Mouse (Mus musculus) small intestine, adult 2 months (tissue): ENCODE results near the gene Pxdn. TPM values are rescaled to one million over a fixed set of nuclear protein-coding genes. Genes with fewer than 3 reads are reported as not detected.

Source experiments
- H3K27ac ChIP-seq: fragments of 200-500 bp; 2 replicates; pipeline ENCODE4 v1.5.1; 2012; ENCODE audit warnings: low read depth, low read length, control low read depth, inconsistent platforms; ENCODE audit not compliant: insufficient read depth
- H3K27me3 ChIP-seq: fragments of 200-500 bp; 2 replicates; pipeline ENCODE4 v1.6.1; 2012; ENCODE audit warnings: mild to moderate bottlenecking, moderate library complexity, low read length, inconsistent platforms; ENCODE audit not compliant: control insufficient read depth, insufficient read depth
- H3K36me3 ChIP-seq: fragments of 200-500 bp; 2 replicates; pipeline ENCODE4 v1.6.1; 2012; ENCODE audit warnings: mild to moderate bottlenecking, low read length, control low read depth, inconsistent platforms; ENCODE audit not compliant: control insufficient read depth, insufficient read depth
- H3K4me1 ChIP-seq: fragments of 200-500 bp; 2 replicates; pipeline ENCODE4 v1.6.1; 2012; ENCODE audit warnings: low read length, inconsistent platforms, mixed read lengths; ENCODE audit not compliant: control insufficient read depth, insufficient read depth, insufficient read length
- H3K4me3 ChIP-seq: fragments of 200-500 bp; 2 replicates; pipeline ENCODE4 v1.5.1; 2012; ENCODE audit warnings: low read depth, mild to moderate bottlenecking, control low read depth, inconsistent platforms, low read length, moderate library complexity
- CTCF ChIP-seq: fragments of 200-500 bp; IDR thresholded peaks from 2 replicates; pipeline ENCODE4 v1.5.1; 2012; ENCODE audit warnings: low read depth, mild to moderate bottlenecking, control low read depth, inconsistent platforms, low read length, moderate library complexity, mixed read lengths; ENCODE audit not compliant: insufficient replicate concordance, insufficient read length; ENCODE audit errors: extremely low read depth
- POLR2A ChIP-seq: fragments of 200-500 bp; IDR thresholded peaks from 2 replicates; pipeline ENCODE4 v1.6.1; 2012; ENCODE audit warnings: low read depth, mild to moderate bottlenecking, control low read depth, inconsistent platforms, low read length, moderate library complexity
- WGBS: fragments of 180-500 bp; shearing (Covaris S2); methylation state at CpG from one replicate; pipeline ENCODE4 v1.1.7; 2018; 5-methylcytosine and 5-hydroxymethylcytosine counted together
- polyA plus RNA-seq: library from polyadenylated mRNA; depleted of rRNA; stranded (reverse); fragments of >200 nt; gene quantifications from 2 replicates; pipeline ENCODE4 v1.2.3, GENCODE M21; 2012; rRNA removed

The Pxdn gene
- polyA plus RNA-seq, 1 experiment = 19.0 TPM

- Histone ChIP-seq H3K4me1 (no peaks in the 10 kb centered on the region), H3K27me3 (no peaks in the 10 kb centered on the region), H3K27ac (no peak overlapping the region), H3K4me3 (no peak overlapping the region), H3K36me3 (no peaks in the 10 kb centered on the region)
- TF ChIP-seq POLR2A (no peak), CTCF (peak; percentile 17; the same call in 1 of the 2 replicates)
- WGBS = 14% methylated on average over 4 of the region's 4 CpGs
Measured at GRCm38 (mm10) chr12:30050235-30050634, 112.8 kb downstream of the Pxdn start.

- no peaks in the 10 kb centered on the region for H3K36me3 ChIP-seq
- no peak overlapping the region for H3K27ac ChIP-seq
- H3K27me3 ChIP-seq = no peaks in the 10 kb centered on the region
- TF ChIP-seq CTCF = no peak
- no peak for TF ChIP-seq POLR2A
- no peaks in the 10 kb centered on the region for H3K4me1 ChIP-seq
- 82% methylated on average over 11 of the region's 11 CpGs for WGBS
- no peak overlapping the region for H3K4me3 ChIP-seq
Measured at GRCm38 (mm10) chr12:30054761-30055540, 117.5 kb downstream of the Pxdn start.

- no peak overlapping the region for H3K27ac ChIP-seq
- TF ChIP-seq CTCF (no peak), POLR2A (no peak)
- no peaks in the 10 kb centered on the region for H3K27me3 ChIP-seq
- H3K4me1 ChIP-seq = no peaks in the 10 kb centered on the region
- H3K4me3 ChIP-seq = no peak overlapping the region
- H3K36me3 ChIP-seq = no peaks in the 10 kb centered on the region
- 72% methylated on average over 6 of the region's 6 CpGs for WGBS
Measured at GRCm38 (mm10) chr12:30058044-30058443, 120.6 kb downstream of the Pxdn start.

- Histone ChIP-seq H3K4me1 (no peaks in the 10 kb centered on the region), H3K27me3 (no peaks in the 10 kb centered on the region), H3K4me3 (no peak overlapping the region), H3K27ac (no peak overlapping the region), H3K36me3 (no peaks in the 10 kb centered on the region)
- 50% methylated on average over 1 of the region's 1 CpGs for WGBS
- TF ChIP-seq CTCF (no peak), POLR2A (no peak)
Measured at GRCm38 (mm10) chr12:30061503-30062117, 124.2 kb downstream of the Pxdn start.

- no peak for TF ChIP-seq CTCF
- no peak for TF ChIP-seq POLR2A
- no peak overlapping the region for H3K27ac ChIP-seq
- no peak overlapping the region for H3K4me3 ChIP-seq
- no peaks in the 10 kb centered on the region for H3K36me3 ChIP-seq
- no peaks in the 10 kb centered on the region for H3K4me1 ChIP-seq
- no peaks in the 10 kb centered on the region for H3K27me3 ChIP-seq
- WGBS = 36% methylated on average over 6 of the region's 6 CpGs
Measured at GRCm38 (mm10) chr12:30062118-30062505, 124.7 kb downstream of the Pxdn start.

Other genes with a start within 250 kb of the Pxdn start
- gene Tpo, start 195.0 kb downstream of the Pxdn start, polyA plus RNA-seq = 0.14 and 0.27 TPM in 2 replicates